Mouse (Mus musculus) CH12.LX (cell line): ENCODE results near the gene Gm44973.

Experiments used
- BHLHE40 ChIP-seq: IDR thresholded peaks from 2 replicates; pipeline ENCODE4 v1.6.1; 2011; ENCODE audit warnings: mild to moderate bottlenecking, low read depth, low read length, improper control_type of control experiment
- CHD1 ChIP-seq: IDR thresholded peaks from 2 replicates; pipeline ENCODE4 v1.6.1; 2012; ENCODE audit warnings: low read depth, low read length, improper control_type of control experiment, inconsistent platforms
- CTCF ChIP-seq, 2 experiments: IDR thresholded peaks in 1 of 2; conservative IDR thresholded peaks in 1 of 2; 2 replicates each; pipeline ENCODE4 v1.5.1; 2011 to 2012; ENCODE audit warnings: low read depth in 2 of 2, low read length in 2 of 2, improper control_type of control experiment in 1 of 2, inconsistent platforms in 1 of 2, mild to moderate bottlenecking in 1 of 2, moderate library complexity in 1 of 2
- MAZ ChIP-seq: IDR thresholded peaks from 2 replicates; pipeline ENCODE4 v1.6.1; 2012; ENCODE audit warnings: low read depth, mild to moderate bottlenecking, inconsistent platforms, low read length, improper control_type of control experiment, moderate library complexity
- MEF2A ChIP-seq: IDR thresholded peaks from 2 replicates; pipeline ENCODE4 v1.6.1; 2014; ENCODE audit warnings: low read depth, mild to moderate bottlenecking, inconsistent platforms, low read length, improper control_type of control experiment, borderline replicate concordance
- POLR2A ChIP-seq: IDR thresholded peaks from 2 replicates; pipeline ENCODE4 v1.6.1; 2011; ENCODE audit warnings: low read depth, mild to moderate bottlenecking, improper control_type of control experiment, low read length
- POLR2AphosphoS2 ChIP-seq: IDR thresholded peaks from 2 replicates; pipeline ENCODE4 v1.6.1; 2011; ENCODE audit warnings: low read depth, low read length, improper control_type of control experiment
- SIN3A ChIP-seq: IDR thresholded peaks from 2 replicates; pipeline ENCODE4 v1.6.1; 2012; ENCODE audit warnings: low read length, improper control_type of control experiment, inconsistent platforms
- USF1 ChIP-seq: IDR thresholded peaks from 2 replicates; pipeline ENCODE4 v1.6.1; 2014; ENCODE audit warnings: low read depth, mild to moderate bottlenecking, inconsistent platforms, low read length, improper control_type of control experiment
- USF2 ChIP-seq: conservative IDR thresholded peaks from 2 replicates; pipeline ENCODE4 v1.6.1; 2011; ENCODE audit warnings: low read depth, low read length, improper control_type of control experiment

- TF ChIP-seq POLR2AphosphoS2 (no peak), POLR2A (no peak), CHD1 (no peak), BHLHE40 (no peak), SIN3A (no peak), USF2 (no peak), USF1 (no peak), MAZ (no peak), CTCF (conservative IDR thresholded peaks at IDR 0.05 in 1 of 2, IDR thresholded peaks at IDR 0.05 in 1 of 2; ENCODE audit: low read depth in 2 of 2, low read length in 2 of 2) (no peak), MEF2A (no peak)
Observed at GRCm38 (mm10) chr7:5074984-5075383, 59.7 kb downstream of the Gm44973 start.
